Mouse (Mus musculus) urinary bladder, postnatal 4 days (tissue): ENCODE data around the gene Muc13.
A peak's percentile ranks its signal among the peaks of the same experiment; 100 is the strongest.

Experiments
- DNase-seq, 2 experiments: peaks; one replicate each; pipeline ENCODE4 v3.0.0; 2021 to 2022; ENCODE audit warnings: low spot score in 2 of 2

The Muc13 gene

DNA sequence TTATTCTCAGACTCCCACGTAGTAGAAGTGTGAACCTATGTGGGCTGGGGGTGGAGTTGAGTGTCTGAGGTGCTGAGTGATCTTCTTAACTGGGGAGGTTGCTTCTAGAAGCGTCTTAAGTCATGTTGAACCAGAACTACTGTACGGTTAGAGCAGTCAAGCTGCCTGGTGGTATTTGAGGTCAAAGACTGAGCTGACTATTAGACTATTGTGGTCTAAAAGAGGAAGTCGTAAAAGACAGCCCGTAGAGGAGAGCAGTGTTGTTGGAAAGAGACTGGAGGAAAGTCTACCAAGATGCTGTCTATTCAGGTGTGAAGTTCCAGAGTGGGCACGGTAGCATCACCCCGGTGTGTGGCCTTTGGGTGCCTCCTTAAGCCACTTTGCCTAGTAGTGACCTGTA is 24.0 kb upstream of the Muc13 start:
- no peak for DNase-seq

DNA sequence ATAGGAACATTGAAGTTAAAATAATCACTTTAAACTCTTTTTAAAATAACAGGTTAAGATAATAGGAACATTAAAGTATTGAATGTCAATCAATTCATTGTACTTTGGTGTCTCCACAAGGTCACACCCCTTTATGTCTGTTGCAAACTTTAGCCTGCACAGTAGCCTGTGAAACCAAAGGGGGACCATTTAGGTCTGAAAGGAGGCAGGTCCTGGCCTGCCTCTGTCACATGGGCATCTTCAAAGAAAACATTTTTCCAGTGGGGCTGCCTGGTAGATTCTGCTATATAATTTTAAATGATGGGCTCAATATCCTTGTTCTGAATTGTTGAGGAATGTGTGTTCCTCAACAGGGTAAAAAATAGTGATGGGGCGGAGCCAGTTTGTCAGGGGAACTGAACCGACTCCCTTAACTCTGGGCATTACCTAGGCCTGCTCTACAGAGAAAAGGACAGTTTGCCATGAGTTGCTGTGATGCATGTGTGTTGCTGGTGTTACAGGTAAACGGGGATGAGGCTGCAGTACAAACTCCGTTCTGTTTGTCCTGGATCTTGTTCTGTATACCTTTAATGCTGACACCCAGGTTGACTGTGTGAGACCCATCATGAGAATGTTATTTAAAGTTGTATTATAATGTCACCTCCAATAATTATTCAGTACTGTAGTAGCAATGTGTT is 22.9 kb upstream of the Muc13 start:
- DNase-seq: no peak

DNA sequence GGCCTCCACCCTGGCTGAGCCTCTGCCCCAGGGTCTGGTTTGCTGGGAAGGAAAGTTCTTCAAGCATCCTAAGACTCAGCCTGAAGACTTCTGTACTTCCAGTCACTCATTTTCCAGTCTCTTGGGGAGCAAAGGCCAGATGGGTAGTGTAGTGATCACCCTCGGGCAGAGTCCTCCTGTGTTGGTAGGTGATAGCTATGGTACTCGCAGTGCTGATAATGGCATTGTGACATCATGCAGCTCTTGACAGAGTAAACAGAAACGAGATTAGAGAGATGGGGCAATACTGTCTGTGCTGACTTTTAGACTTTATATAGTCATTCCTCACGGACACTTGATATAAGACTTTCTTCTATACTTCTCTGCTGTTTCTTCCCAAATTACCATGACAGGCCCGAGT is 21.0 kb upstream of the Muc13 start:
- DNase-seq: no peak

DNA sequence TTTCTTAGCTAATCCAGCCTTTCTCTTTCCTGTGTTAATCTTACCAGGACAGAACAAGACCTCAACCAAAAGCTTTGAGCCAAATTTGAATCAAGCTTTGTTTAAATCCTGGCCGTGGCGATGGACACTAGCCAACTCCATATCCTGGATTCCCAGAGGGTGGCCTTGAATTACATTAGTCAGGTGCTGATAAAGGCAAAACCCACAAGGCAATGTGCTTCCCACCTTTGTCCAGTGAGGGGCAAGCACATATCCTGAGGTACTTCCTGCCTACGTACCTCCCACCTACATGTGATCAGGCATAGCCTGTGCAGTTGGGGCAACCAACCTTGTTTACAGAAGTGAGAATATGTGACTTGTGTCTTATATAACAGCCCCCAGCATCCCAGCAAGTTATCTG is 18.9 kb upstream of the Muc13 start:
- no peak for DNase-seq

DNA sequence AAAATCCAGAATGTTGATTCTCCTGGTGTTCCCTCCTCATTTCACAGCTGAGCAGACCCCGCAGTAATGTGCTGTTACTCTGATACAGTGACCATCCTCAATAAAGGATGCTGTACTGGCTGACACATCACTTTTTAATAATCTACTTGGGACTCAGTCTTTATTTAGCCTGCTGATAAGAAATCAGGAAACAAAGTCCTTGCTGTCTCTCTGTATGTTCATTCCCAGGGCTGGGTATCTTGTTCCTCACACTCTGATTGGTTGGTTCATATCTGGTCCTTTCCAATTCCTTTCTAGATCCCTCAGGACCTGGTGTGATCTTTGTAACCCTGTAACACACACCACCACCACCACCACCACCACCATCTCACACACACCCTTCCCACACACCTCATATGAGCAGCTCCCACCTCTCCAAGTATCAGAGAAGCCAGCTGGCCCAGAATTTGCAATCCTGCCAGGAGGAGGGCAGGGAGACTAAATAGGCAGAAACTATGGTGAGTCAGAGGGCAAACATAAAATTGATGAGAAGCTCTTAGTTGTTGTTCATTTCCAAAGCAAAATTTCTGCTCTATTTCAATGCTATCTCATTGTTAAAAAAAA is 18.0 kb upstream of the Muc13 start:
- no peak for DNase-seq

DNA sequence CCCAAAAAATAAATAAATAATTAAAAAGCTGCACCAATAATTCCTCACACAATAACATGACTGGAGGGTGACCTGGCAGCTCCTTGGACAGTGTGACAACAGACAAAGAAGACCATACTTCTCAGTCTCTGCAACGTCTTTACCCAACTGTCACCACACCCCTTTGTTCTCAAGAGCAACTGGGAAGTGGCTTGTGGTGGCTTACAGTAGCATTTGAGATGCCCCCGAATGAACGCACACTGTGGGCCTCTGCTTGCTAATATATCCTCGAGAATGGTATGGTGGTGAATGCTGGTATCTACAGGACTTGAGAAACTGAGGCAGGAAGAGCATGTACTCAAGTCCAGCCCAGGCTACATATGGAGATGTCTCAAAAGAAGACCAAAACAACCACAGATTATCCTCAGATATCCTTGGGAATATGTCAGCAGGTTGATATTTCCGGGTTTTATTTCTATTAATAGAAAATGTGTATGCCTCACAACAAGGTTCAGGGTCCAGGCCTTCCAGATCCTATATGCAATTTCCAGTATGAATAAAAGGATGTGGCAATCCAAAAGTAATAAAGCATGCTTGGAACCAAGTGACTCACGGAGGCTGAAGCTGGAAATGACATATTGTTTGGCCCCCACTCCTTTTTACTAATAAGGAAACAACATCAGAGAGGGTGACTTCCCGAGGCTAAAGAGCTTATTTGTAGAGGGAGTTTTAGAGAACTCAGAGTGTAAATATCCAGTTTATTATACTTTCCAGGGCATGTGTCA is 16.9 kb upstream of the Muc13 start:
- no peak for DNase-seq

DNA sequence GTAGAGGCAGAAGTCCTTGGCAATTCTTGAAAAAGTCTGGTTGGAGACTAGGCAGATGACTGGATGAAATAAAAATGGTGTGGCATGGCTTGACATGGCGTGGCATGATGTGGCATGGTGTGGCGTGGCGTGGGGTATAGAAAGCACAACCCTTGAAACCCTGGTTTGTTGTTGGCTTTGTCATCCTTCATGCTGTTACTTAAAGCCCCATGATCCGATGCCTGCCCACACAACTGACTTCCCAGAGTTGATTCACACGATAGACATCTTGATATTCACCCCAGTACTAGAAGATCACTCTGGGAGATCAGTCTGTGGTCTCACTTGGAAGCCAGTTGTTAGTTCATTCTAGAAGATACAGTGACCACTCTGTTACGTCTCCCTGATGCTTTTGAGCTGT is 16.2 kb upstream of the Muc13 start:
- no peak for DNase-seq

DNA sequence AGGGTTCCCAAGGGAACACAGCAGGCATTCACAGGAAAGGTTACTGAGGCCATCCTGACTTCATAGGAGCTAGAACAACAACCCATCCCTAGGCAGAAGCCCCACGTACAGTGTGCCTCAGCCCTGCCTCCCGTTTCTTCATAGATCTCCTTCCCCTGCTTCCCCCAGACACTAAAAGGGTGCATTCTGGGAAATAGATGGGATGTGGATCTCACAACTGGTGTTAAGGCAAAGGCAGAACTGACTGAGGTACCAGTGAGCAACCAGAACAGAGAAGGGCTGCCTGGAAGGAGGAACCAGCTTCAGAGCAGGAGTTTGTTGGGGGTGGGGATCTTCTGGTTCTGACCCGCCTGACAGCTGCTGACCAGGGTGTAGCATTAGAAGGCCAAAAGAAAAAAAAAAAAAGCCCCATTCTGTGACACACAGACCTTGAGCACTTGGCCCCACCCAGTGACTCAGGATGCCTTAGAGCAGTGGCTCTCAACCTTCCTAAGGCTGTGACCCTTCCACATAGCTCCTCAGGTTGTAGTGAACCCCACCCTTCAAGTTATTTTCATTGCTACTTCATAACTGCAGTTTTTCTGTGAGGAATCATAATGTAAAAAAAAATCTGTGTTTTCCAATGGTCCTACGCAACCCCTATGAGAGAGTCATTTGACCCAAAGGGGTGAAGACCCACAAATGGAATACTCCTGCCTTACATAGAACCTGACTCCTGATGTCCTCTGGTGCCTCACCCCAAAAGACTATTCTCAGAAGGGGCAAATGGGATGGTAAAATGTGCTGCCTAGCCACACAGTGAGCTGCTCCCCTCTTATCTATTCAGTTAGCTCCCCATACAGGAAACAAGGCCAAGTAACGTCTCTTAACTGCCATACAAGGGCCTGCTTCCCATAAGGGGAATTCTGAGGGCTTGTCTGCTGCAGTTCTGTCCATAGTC is 11.8 kb upstream of the Muc13 start:
- no peak for DNase-seq

DNA sequence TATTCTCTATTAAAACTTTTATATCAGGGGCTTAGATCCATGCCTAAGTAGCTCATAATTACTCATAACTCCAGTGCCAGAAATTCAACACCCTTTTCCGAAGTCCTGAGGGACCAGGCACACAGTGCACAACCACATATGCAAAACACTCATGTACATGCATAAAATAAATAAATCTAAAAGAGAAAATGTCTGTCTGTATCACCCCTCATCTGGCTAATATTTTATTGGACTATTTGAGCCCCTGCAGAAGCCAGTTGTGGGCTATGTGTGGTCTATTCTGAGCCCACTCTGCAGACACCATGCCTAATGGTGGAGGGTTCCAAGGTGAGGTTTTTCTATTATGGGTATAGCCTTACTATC is 11.1 kb upstream of the Muc13 start:
- no peak for DNase-seq

DNA sequence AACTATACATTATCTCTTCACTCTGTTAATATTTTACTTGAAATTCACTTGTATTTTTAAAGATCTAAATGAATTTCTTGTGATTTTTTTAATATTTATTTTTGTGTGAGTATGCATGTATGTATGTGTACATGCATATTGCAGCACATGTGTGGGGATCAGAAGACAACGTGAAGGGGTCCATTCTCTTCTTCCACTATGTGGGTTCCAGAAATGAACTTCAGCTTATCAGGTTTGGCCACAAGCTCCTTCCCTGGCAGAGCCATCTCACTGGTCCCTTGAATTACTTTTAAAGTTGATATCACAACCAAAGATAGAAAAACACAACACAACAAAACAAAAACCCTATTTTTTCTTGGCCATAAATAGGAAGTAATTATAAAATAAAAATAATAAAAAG is 9.3 kb upstream of the Muc13 start:
- no peak for DNase-seq

DNA sequence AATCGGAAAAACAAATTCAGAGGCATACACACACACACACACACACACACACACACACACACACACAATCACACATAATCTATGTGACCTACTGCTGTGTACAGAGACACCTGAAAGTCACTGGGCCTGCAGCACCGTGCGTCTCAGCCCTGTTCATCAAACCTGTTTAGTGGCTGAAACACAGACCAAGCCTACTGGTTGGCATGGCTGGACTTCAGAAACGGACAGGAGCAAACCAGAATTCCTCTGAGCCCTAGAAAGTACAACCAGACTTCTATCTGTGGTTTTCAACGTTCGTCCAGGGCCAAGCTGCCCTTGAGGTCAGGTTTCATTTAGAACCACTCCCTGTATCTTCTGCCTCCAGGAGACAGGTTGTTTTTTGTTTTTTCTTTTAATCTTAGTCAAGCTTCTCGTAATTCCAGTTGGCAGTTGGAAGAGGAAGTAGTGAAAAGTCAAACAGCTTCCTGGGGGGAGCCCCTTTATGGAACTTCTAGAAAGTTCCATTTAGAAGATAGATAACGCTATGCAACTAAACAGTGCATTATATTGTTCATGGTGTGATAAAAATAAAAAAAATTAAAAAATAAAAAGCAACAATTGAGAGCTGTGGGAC is 8.6 kb upstream of the Muc13 start:
- DNase-seq: no peak

DNA sequence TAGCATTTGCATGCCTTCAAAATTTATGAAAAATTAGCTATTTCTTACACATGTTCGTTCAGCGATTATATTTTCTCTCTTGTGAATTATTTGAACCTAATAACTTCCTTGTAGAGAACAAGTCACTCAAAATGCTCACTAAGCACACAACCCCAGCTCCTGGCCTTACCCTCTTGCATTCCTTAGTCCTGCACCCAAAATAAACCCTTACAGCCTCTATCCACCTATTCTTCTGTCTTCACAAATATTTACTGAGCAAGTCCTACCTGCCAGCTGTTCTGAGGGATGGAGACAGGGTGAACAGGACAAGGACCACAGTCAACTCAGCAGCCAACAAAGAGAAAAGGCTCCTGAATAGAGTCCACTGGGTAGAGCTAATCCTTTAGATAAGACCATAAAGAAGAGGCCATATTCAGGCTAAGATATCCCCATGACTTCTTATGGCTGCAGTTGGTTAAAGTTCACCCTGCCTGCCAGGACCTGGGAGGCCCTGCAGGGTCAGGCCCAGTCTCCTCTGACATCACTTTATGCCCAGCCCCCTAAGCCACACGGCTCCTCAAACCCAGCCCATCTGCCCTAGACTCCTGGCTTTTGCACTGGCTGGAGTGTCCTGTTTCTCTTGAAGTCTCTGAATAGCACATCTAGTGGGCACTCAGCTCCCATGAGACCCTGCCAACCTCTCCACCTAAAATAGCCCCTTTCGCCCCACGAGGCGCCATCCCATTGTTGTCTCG is 7.0 kb upstream of the Muc13 start:
- no peak for DNase-seq

DNA sequence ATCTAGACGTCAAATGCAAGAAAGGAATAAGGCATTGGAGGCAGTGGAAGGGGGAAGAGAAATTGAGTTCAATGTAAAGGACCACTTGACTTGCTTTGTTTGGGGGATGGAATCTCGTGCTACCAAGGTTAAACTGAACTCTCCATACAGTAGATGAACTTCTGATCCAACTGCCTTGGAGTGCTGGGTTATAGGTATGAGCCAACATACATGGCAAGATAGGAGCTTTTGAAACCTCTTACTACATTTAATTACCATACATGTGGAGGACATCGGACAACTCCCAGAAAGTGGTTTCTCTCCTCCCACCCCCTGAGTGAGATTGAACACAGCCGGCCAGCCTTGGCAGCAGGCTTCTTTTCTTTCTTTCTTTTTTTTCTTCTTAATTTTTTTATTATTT is 1.3 kb downstream of the Muc13 start:
- no peak for DNase-seq

DNA sequence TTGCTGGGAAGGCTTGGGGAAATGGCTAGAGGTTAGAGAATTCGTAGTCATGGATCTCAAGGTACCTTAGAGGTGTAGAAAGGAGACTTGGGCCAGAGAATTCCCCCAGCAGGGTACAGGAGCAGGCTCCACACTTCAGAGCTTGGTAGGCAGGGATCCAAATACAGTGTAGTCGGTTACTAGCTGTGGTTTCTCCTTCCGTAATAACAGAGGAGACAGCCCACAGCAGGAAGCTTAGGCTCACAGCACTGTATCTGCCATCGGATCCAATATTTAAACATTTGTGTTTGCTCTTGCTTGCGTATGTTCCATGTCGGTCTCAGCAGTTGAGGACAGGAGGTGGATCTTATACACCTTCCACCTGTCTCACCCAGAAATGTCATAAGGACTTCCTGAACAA is 2.0 kb downstream of the Muc13 start:
- DNase-seq: no peak

DNA sequence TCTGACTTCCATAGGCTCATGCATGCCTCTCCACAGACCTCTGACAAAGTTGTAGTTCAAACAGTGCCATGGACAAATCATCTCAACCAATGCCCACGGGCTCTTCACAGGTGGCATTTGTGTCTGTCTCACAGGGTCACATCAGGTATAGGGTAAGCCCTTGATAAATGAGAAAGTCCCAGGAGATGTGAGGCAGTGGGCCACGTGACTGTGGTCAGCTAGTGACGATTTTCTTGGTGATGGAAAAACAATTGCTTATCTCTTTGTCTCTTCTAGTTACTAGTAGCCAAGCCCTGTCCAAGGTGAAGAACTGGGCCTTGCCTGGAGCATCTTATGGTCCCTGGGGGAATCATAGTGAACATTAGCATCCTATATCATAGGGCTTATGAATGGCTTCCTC is 2.9 kb downstream of the Muc13 start:
- DNase-seq: no peak

DNA sequence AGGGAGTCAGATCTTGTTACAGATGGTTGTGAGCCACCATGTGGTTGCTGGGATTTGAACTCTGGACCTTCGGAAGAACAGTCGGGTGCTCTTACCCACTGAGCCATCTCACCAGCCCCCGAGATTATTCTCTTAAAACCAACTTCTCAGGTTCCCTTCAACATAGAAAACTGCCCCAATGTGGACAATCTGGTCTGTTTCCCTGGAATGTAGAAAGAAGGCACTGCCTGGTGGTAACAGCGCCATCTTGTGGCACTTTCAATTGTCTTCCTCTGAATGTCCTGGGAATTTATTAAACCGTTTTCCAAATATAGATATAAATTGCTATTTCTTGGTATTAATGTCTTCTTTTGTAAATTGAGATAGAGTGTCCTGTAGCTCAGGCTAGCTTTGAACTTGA is 4.0 kb downstream of the Muc13 start:
- DNase-seq: peak; percentile 28 to 70

DNA sequence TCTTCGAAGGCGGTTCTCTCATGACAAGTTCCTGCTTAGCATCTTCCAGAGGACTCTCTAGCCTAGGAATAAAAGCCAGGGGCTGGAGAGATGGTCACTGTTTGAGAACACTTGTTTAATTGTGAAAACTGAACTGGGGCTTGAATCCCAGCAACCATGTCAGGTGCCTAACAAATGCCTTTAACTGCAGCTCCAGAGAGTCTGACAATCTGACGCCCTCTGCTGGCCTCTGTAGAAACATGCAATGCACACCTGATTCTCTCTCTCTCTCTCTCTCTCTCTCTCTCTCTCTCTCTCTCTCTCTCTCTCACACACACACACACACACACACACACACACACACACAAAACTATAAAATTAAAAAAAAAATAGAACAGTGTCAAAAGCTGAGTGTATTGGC is 16.2 kb downstream of the Muc13 start:
- DNase-seq: no peak

DNA sequence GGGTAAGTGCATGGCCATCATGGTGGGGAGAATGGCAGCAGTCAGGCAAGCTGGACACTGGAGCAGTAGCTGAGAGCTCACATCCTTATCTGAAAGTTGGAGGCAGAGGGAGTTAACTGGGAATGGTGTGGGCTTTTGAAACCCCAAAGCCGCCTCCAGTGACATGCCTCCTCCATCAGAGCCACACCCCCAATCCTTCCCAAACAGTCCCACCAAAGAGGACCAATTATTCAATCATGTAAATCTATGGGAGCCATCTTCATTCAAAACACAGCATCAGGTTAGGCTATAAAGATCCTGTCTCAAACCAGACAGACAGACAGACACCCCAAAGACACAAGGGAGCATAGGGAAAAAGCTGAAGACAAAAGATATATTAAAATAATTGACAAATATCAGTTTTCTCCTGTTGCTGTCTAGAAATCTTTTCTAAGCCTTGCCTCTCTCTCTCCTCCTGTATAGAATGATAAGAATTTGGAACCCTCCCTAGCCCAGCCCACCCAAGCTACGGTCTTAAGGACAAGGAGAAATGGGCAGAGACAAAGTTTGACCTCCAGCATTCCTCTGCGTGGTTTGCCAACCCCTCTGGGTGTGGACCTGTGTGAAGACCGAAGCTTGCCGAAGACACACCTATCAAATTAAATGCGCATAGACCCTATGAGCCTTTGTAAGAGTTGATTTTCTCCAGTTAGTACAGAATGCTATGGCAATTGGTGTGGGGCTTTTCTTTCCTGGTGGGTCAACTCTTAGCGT is 24.8 kb downstream of the Muc13 start:
- DNase-seq: no peak

DNA sequence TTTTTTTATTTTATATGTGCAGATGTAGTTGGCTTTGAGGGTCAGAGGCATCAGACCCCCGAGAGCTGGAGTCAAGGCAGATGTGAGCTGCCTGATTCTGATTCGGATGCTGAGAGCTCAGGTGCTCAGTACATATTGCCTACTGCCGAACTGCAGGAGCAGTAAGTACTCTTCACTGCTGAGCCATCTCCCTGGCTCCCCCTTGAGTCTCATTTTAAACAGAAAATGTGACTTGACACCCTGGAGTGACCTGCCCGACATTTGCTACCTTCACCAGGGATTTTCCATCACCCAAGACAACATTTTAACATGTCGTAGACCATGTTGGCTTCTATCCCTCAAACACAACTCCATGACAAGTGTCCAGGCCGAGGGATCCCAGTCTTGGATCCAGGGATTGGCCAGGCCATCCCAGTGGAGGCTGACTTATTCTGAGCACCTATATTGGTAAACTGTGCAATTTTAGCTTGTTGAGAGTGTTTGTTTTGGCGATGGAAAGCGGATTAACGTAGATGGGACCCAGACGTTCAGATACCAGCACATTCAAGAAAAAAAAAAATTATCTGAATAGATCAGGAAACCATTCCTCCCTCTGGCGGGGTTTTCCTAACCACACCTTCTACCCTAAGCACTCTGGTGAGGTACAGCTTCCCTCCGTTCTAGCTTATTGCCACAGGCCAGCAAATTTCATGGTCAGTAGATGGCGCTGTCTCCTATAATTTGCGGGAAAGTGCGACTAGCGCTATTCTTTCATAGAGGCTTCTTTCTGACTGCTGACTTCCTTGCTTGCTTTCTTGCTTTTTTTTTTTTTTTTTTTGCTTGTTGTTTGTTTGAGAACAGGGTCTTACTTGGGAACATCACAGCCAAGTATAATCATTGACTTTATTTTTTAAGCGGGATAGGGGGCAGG is 26.7 kb downstream of the Muc13 start:
- peak; percentile 75 to 91 for DNase-seq
